Mouse (Mus musculus) G1E (cell line): ENCODE data around the gene Sbf2.

Experiments used
- CTCF ChIP-seq: IDR thresholded peaks from 2 replicates; pipeline ENCODE4 v1.5.1; 2012; ENCODE audit warnings: low read depth, low read length, inconsistent platforms, mixed read lengths
- GATA1 ChIP-seq: IDR thresholded peaks from 2 replicates; pipeline ENCODE4 v1.6.1; 2012; ENCODE audit warnings: borderline replicate concordance, low read length, inconsistent platforms, mixed read lengths
- POLR2AphosphoS5 ChIP-seq: IDR thresholded peaks from 2 replicates; pipeline ENCODE4 v1.6.1; 2012; ENCODE audit warnings: low read depth, low read length, inconsistent platforms; ENCODE audit not compliant: insufficient replicate concordance

- no peak for TF ChIP-seq CTCF
- TF ChIP-seq GATA1, result no peak
- no peak for TF ChIP-seq POLR2AphosphoS5
Measured at GRCm38 (mm10) chr7:110585250-110585649, 29.5 kb downstream of the Sbf2 start.
